Mouse (Mus musculus): Measurements from ENCODE around the gene Sub1. TPM values are rescaled to one million over a fixed set of nuclear protein-coding genes. Genes with fewer than 3 reads are reported as not detected.
A peak's percentile ranks its signal among the peaks of the same experiment; 100 is the strongest.

Gene Sub1
- 100 to 1,000 TPM; 295 to 298 TPM for total RNA-seq (2021)
- long read RNA-seq, experiment 1, transcript Sub1-201 (5 exons, 3,372 nt) = major isoform, 203 of 223 reads
- long read RNA-seq, experiment 1, partial matches to known transcripts = 16 of 223 reads
- long read RNA-seq, experiment 1, other reads (novel, unspliced or antisense) = 3 of 223 reads
- long read RNA-seq, experiment 2, transcript Sub1-201 (5 exons, 3,372 nt) = major isoform, 407 of 449 reads
- long read RNA-seq, experiment 2, partial matches to known transcripts = 31 of 449 reads
- long read RNA-seq, experiment 2, other reads (novel, unspliced or antisense) = 11 of 449 reads

- no peak for DNase-seq (ENCODE audit: low spot score in 2 of 2)
Measured at GRCm38 (mm10) chr15:11996883-11997282, at the start of gene Sub1. TSS of gene Sub1 (minus strand) at chr15:11996983.

- DNase-seq (ENCODE audit: low spot score in 2 of 2) = no peak
Measured at GRCm38 (mm10) chr15:12040407-12040710, 43.6 kb upstream of the Sub1 start.

GRCm38 (mm10) chr15:12039671-12040406, 43.1 kb upstream of the Sub1 start:
- no peak for DNase-seq (ENCODE audit: low spot score in 2 of 2)

- DNase-seq (ENCODE audit: low spot score in 2 of 2) = no peak
Measured at GRCm38 (mm10) chr15:12039256-12039655, 42.5 kb upstream of the Sub1 start.

GRCm38 (mm10) chr15:12037866-12038625, 41.3 kb upstream of the Sub1 start:
- DNase-seq (ENCODE audit: low spot score in 2 of 2) = no peak

- DNase-seq (ENCODE audit: low spot score in 2 of 2) = no peak
Measured at GRCm38 (mm10) chr15:12037217-12037616, 40.4 kb upstream of the Sub1 start.

GRCm38 (mm10) chr15:12036675-12037074, 39.9 kb upstream of the Sub1 start:
- no peak for DNase-seq (ENCODE audit: low spot score in 2 of 2)

- DNase-seq (ENCODE audit: low spot score in 2 of 2) = no peak
Measured at GRCm38 (mm10) chr15:12034317-12034716, 37.5 kb upstream of the Sub1 start.

DNA sequence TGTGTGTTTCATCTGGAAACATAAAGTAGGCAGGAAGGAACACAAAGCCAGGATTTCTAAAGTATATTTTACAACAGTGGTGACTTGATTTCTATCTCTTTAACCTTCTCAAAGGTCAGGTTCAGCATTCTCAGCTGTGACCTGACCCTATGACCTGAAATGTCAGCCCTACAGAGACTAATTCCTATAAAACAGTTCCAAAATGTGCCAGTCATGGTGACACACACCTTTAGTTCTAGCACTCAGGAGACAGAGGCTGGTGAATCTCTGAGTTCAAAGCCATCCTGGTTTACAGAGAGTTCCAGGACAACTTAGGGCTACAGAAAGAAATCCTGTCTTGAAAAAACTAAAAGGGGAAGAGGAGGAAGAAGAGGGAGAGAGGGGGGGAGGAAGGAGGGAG, 36.4 kb upstream of the Sub1 start:
- DNase-seq (ENCODE audit: low spot score in 2 of 2) = no peak

GRCm38 (mm10) chr15:12032512-12032911, 35.7 kb upstream of the Sub1 start:
- DNase-seq (ENCODE audit: low spot score in 2 of 2) = no peak

DNA sequence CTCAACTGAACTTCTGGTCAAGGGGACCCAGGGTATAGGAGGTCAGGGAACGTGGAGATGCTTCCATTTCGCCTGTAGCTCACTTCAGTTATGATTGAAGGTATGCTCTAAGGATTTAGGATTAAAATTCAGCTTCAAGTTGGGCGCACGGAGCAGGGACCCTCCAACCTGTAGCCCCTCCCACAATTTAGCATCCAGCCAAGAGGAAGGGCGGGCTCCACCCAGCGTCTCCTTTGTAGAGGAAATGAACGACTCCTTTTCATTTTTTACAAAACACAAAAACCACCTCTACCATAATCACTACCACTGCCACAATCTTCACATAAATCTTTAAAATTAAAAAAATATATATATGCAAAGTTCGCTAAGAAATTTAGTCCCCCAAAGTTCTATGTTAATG, 35.1 kb upstream of the Sub1 start:
- DNase-seq (ENCODE audit: low spot score in 2 of 2) = no peak

GRCm38 (mm10) chr15:12030221-12030620, 33.4 kb upstream of the Sub1 start:
- DNase-seq (ENCODE audit: low spot score in 2 of 2) = no peak

DNA sequence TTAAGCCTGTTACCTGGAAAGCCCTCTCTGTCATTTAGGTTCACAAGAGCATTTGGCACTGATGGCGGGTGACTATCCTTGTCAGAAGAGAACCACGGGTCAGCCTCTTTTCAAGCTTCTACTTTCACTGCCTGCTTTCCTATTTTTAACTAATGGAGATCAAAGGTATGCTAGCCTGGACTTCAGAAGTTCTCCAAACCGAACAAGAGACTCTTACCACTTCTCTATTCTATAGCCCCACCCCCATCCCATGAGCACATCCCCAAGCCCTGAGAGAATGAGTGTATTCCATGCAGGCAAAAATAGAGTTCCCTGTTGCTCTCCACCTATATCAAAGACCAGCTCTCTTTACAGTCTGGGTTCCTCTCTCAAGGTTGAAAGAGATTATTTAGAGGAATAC, 31.0 kb upstream of the Sub1 start:
- no peak for DNase-seq (ENCODE audit: low spot score in 2 of 2)

GRCm38 (mm10) chr15:12026932-12027450, 30.2 kb upstream of the Sub1 start:
- DNase-seq (ENCODE audit: low spot score in 2 of 2) = no peak

DNA sequence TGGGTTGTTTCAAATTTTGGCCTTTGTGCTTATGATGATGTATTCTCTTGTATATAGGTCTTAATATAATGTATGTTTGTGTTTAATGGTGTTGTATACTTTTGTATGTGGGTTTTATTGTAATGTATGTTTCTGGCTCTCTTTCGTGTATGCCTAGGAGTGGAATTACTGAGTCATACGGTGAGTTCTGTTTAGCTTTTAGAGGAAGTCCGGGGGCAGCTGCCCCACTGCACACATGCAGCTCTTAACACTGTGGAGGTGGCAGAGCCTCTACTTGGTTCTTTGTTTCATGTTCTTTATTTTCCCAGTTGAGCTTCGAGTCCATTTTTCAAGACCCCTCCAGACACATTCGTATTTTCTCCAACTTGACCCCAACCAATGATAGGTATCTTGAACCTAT, 29.2 kb upstream of the Sub1 start:
- no peak for DNase-seq (ENCODE audit: low spot score in 2 of 2)

DNA sequence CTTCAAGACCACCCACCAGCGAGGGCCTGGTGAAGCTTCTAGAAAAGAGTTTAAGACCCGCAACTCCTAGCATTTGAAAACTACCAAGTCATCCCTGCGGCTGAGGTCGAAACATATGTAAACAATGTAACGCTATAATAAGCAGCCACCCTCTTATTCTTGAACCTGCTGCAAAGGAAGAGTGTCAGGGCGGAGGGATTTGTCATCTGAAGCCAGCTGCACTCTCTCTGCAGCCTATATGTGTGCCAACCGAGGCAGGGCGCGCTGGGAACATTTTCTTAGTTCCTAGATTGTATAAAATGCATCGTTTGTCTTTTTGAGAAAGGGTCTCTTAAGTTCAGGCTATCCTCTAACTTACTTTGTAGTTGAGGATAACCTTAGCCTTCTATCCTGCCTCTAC, 28.6 kb upstream of the Sub1 start:
- no peak for DNase-seq (ENCODE audit: low spot score in 2 of 2)

- no peak for DNase-seq (ENCODE audit: low spot score in 2 of 2)
Measured at GRCm38 (mm10) chr15:12024791-12025268, 28.0 kb upstream of the Sub1 start.

- DNase-seq (ENCODE audit: low spot score in 2 of 2) = peak in 1 of 2 experiments; percentile 46
Measured at GRCm38 (mm10) chr15:12019443-12019842, 22.7 kb upstream of the Sub1 start.

- no peak for DNase-seq (ENCODE audit: low spot score in 2 of 2)
Measured at GRCm38 (mm10) chr15:12018428-12018757, 21.6 kb upstream of the Sub1 start.

DNA sequence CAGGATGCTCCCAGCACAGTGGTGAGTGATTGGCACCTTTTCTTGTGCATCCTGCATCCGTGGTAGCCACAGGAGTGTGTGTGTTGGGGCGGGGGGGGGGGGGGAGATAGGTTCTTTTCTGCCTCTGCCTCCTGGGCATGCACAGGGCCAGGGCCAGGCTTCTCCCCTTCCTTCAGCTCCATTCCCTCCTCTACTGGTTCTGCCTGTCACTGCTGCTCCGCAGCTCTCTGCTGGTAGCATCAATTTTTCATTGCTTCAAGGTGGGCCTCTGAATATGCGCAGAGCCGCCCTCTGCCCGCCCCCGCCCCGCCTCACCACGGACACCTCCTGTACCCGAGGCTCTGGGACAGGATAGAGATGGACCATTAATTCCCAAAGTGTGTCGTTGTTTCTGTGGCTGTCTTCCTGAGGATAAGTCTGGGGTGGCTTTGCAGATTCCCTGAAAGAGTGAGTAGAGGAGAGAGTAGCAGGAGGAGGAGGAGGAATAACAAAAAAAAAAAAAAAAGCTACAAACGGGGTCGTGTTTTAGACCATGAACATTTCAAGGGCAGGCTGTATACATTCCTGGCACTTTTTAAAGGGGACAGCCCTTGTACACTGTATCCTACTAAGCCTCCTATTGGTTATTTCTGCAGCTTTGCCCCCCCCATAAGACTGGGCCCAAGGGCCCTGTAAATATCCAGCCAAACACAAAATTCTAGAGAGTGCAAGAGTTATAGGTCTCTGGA, 21.1 kb upstream of the Sub1 start:
- DNase-seq (ENCODE audit: low spot score in 2 of 2) = no peak

DNA sequence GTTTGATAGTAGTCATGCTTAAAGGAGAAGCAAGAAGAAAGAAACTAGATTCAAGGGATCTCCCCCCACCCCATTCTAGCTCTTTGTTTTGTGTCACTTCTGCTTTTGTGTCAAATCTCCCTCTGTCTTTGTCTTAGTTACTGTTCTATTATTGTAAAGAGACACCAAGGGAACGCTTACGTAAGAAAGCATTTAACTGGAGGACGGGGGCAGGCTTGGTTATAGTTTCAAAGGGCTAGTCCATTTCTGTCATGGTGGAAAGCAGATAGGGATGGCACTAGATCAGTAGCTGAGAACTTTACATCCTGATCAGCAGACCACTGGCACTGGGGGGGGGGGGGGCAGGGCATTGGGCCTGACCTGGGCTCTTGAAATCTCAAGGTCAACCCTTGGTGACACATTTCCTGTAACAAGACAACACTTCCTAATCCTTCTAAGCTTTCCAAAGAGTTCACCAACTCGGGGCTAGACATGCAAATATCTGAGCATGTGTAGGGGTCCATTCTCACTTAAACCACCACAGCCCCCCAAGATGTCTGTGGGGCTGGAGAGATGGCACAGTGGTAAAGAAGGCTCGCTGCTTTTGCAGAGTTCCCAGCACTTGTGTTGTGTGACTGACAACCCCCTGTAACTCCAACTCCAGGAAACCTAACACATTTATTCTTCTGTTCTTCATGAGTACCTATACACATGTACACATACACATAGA, 17.6 kb upstream of the Sub1 start:
- no peak for DNase-seq (ENCODE audit: low spot score in 2 of 2)

Measured in layer of hippocampus, postnatal 14 days (tissue).